ENCODE assay signal across 12 mouse cellular contexts in the genomic region with DNA sequence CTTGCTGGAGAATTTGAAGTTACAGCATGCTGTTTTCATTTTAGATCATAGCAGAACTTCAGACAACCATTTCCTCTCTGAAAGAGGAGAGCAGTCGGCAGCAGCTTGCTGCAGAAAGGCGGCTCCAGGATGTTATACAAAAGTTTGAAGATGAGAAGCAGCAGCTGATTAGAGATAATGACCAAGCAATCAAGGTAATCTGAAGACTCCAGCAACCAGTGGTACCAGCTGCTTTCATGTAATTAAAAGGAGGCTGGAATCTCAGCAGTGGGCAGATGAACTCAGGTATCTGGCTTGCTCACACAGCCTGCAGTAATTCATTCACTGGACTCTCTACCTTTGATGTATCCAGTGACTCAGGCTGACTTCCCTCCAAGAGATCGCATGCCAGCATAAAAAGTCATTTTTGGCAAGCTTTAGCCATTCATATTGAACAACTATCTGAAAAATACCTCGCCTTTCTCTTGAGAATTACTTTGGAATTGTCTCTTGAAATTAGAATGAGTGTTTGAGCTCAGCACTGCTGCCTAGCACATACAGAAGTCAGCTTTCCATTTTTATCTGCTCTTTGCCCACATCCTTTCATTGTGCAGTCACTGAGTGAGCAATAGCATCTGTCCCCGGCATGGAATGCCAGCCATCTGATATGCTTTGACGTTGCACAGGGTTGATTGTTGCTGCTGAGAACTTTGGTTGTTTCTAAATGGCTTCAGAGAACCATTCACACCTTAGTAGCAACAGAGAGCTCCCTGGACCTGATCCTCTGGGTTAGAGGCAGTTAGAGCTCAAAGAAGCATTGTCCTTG.
DNase-seq lines count a peak whose midpoint lies in the region; ATAC-seq and TF ChIP-seq lines count a peak whose summit lies in the region.
"Had no signal": no experiment of that assay in that cellular context is flagged by ENCODE, and none has a peak within 500 bp of the region (broad histone marks: within the 10 kb centered on the region; RNA-seq: fewer than 3 reads in every experiment).

No protein-coding gene starts in this region.

- peak; percentile 53 to 75 for DNase-seq in adrenal gland, adult (ENCODE audit: inconsistent age in 2 of 2, low spot score in 1 of 2)
- no peak for DNase-seq in adrenal gland, adult 8-10 months
- DNase-seq in intestine, embryonic 14.5 days (ENCODE audit: low spot score) = peak; percentile 46
- DNase-seq in NIH3T3 (ENCODE audit: low read depth) = peak; percentile 30
- peak; percentile 11 to 34 for DNase-seq in layer of hippocampus, postnatal 14 days (ENCODE audit: low spot score in 2 of 2)
- DNase-seq in kidney, adult 9 months = no peak
- DNase-seq in kidney, adult 11 months = no peak
- DNase-seq: cerebellum, adult 11-12 months had no signal

- no peak for ATAC-seq in intestine, embryonic 14.5 days (replicated peaks; ENCODE audit: low FRiP score, low TSS enrichment, low read depth)
- no peak for ATAC-seq in intestine, postnatal 0 days
- ATAC-seq: forebrain, embryonic 14.5 days had no signal

- no peaks in the 10 kb centered on the region; the same call in 1 of the 2 replicates for H3K4me1 ChIP-seq in intestine, embryonic 14.5 days (replicated peaks; ENCODE audit: control insufficient read depth, insufficient read depth, low read length)
- no peaks in the 10 kb centered on the region for H3K4me1 ChIP-seq in intestine, postnatal 0 days (replicated peaks; ENCODE audit: control insufficient read depth, insufficient read depth, low read length)
- H3K4me1 ChIP-seq: hindbrain, embryonic 13.5 days; megakaryocyte, embryonic 14.5 days had no signal

- no peaks in the 10 kb centered on the region for H3K9me3 ChIP-seq in intestine, embryonic 14.5 days (ENCODE audit: control insufficient read depth, low read length)
- no peaks in the 10 kb centered on the region for H3K9me3 ChIP-seq in intestine, postnatal 0 days (ENCODE audit: control insufficient read depth)
- H3K9me3 ChIP-seq: hindbrain, embryonic 13.5 days; megakaryocyte, embryonic 14.5 days had no signal

- no peaks in the 10 kb centered on the region for H3K27me3 ChIP-seq in intestine, embryonic 14.5 days (replicated peaks; ENCODE audit: control insufficient read depth, insufficient read depth, low read length)
- no peaks in the 10 kb centered on the region for H3K27me3 ChIP-seq in intestine, postnatal 0 days (replicated peaks; ENCODE audit: control insufficient read depth, insufficient read depth, low read length)
- H3K27me3 ChIP-seq: hindbrain, embryonic 13.5 days had no signal

- H3K27ac ChIP-seq in intestine, embryonic 14.5 days (ENCODE audit: low read depth) = no peak overlapping the region
- no peak overlapping the region for H3K27ac ChIP-seq in intestine, postnatal 0 days (ENCODE audit: low read depth, low read length)
- H3K27ac ChIP-seq: hindbrain, embryonic 13.5 days had no signal

- no peak overlapping the region for H3K4me2 ChIP-seq in intestine, embryonic 14.5 days (ENCODE audit: low read length)
- H3K4me2 ChIP-seq in intestine, postnatal 0 days (replicated peaks; ENCODE audit: low read depth) = no peak overlapping the region
- H3K4me2 ChIP-seq: hindbrain, embryonic 13.5 days had no signal

- WGBS in intestine, embryonic 14.5 days = 42% methylated on average over 6 of the region's 6 CpGs
- 54% methylated on average over 6 of the region's 6 CpGs for WGBS in intestine, postnatal 0 days

- no peaks in the 10 kb centered on the region for H3K36me3 ChIP-seq in intestine, embryonic 14.5 days (ENCODE audit: control insufficient read depth, insufficient read depth, low read length)
- no peaks in the 10 kb centered on the region for H3K36me3 ChIP-seq in intestine, postnatal 0 days (ENCODE audit: control insufficient read depth, insufficient read depth)
- H3K36me3 ChIP-seq: hindbrain, embryonic 13.5 days had no signal

- H3K4me3 ChIP-seq in intestine, embryonic 14.5 days (ENCODE audit: low read depth, low read length) = no peak overlapping the region
- H3K4me3 ChIP-seq in intestine, postnatal 0 days (ENCODE audit: low read depth, low read length) = no peak overlapping the region
- H3K4me3 ChIP-seq: hindbrain, embryonic 13.5 days; megakaryocyte, embryonic 14.5 days had no signal

- no peak overlapping the region for H3K9ac ChIP-seq in intestine, embryonic 14.5 days (ENCODE audit: low read length)
- H3K9ac ChIP-seq in intestine, postnatal 0 days (ENCODE audit: low read depth, low read length) = no peak overlapping the region
- H3K9ac ChIP-seq: hindbrain, embryonic 13.5 days had no signal

- TF ChIP-seq CTCF in intestine, postnatal 0 days (IDR thresholded peaks at IDR 0.05; ENCODE audit: low read depth) = no peak

Comparison
In these comparisons a context has a peak if more than half of its experiments do, and no peak if none do; other contexts are left out.
1. DNase-seq: peak in adrenal gland, adult (2 of 2), intestine, embryonic 14.5 days (single experiment), NIH3T3 (single experiment) and layer of hippocampus, postnatal 14 days (2 of 2); none in adrenal gland, adult 8-10 months (single experiment), kidney, adult 9 months (single experiment) and kidney, adult 11 months (single experiment).